Mouse (Mus musculus) CH12.LX (cell line): ENCODE data around the gene Tcp11. TPM values are rescaled to one million over a fixed set of nuclear protein-coding genes. Genes with fewer than 3 reads are reported as not detected.

ENCODE experiments used
- DNase-seq: peaks from one replicate; pipeline ENCODE4 v3.0.0-alpha.2; 2013; ENCODE audit errors: extremely low read depth
- H3K27ac ChIP-seq: 2 replicates; pipeline ENCODE4 v1.5.1; 2012; ENCODE audit warnings: low read depth, mild to moderate bottlenecking, control low read depth, moderate library complexity; ENCODE audit not compliant: insufficient read depth
- H3K27me3 ChIP-seq: replicated peaks from 2 replicates; pipeline ENCODE3; 2012; ENCODE audit warnings: inconsistent platforms
- H3K36me3 ChIP-seq, 2 experiments: replicated peaks in 1 of 2; 2 replicates each; pipeline versions ENCODE3 to v1.6.1; 2012; ENCODE audit warnings: inconsistent platforms in 1 of 2, low read length in 1 of 2, mild to moderate bottlenecking in 1 of 2, mixed read lengths in 1 of 2, moderate library complexity in 1 of 2; ENCODE audit not compliant: control insufficient read depth in 1 of 2, insufficient read depth in 1 of 2
- H3K4me1 ChIP-seq, 2 experiments: 2 replicates each; pipeline ENCODE4 v1.6.1; 2012; ENCODE audit warnings: inconsistent platforms in 1 of 2, moderate library complexity in 1 of 2; ENCODE audit not compliant: insufficient read depth in 2 of 2, control insufficient read depth in 1 of 2
- H3K4me2 ChIP-seq: 2 replicates; pipeline ENCODE4 v1.6.1; 2012; ENCODE audit warnings: low read depth, mild to moderate bottlenecking, control low read depth; ENCODE audit not compliant: poor library complexity, insufficient read depth, severe bottlenecking
- H3K4me3 ChIP-seq, 3 experiments: fragments of 150-350 bp in 1 of 3; sonication (generic) in 1 of 3; replicated peaks in 1 of 3; 2 replicates each; pipeline versions ENCODE3 to v1.5.1; 2011 to 2012; ENCODE audit warnings: low read depth in 2 of 3, low read length in 2 of 3, mild to moderate bottlenecking in 2 of 3, moderate library complexity in 2 of 3, control low read depth in 1 of 3, improper control_type of control experiment in 1 of 3, inconsistent platforms in 1 of 3, mixed read lengths in 1 of 3; ENCODE audit not compliant: poor library complexity in 1 of 3
- H3K79me2 ChIP-seq: replicated peaks from 2 replicates; pipeline ENCODE4 v1.6.1; 2012; ENCODE audit warnings: mild to moderate bottlenecking, moderate library complexity; ENCODE audit not compliant: control insufficient read depth, poor library complexity, insufficient read depth, severe bottlenecking; ENCODE audit errors: extremely low read depth
- H3K9ac ChIP-seq: 2 replicates; pipeline ENCODE4 v1.6.1; 2012; ENCODE audit warnings: low read depth, mild to moderate bottlenecking, control low read depth, moderate library complexity; ENCODE audit not compliant: insufficient read depth
- H3K9me3 ChIP-seq: replicated peaks from 2 replicates; pipeline ENCODE3; 2012; ENCODE audit warnings: low read length, inconsistent platforms, mixed read lengths
- BHLHE40 ChIP-seq: IDR thresholded peaks from 2 replicates; pipeline ENCODE4 v1.6.1; 2011; ENCODE audit warnings: mild to moderate bottlenecking, low read depth, low read length, improper control_type of control experiment
- CHD2 ChIP-seq: IDR thresholded peaks from 2 replicates; pipeline ENCODE4 v1.6.1; 2011; ENCODE audit warnings: low read length, improper control_type of control experiment
- E2F4 ChIP-seq: IDR thresholded peaks from 2 replicates; pipeline ENCODE4 v1.6.1; 2011; ENCODE audit warnings: low read depth, low read length, improper control_type of control experiment; ENCODE audit not compliant: insufficient replicate concordance
- ETS1 ChIP-seq: conservative IDR thresholded peaks from 2 replicates; pipeline ENCODE4 v1.6.1; 2012; ENCODE audit warnings: low read depth, mild to moderate bottlenecking, inconsistent platforms, low read length, improper control_type of control experiment, moderate library complexity
- HCFC1 ChIP-seq: IDR thresholded peaks from 2 replicates; pipeline ENCODE4 v1.6.1; 2012; ENCODE audit warnings: low read depth, mild to moderate bottlenecking, inconsistent platforms, low read length, improper control_type of control experiment
- IRF4 ChIP-seq: IDR thresholded peaks from 2 replicates; pipeline ENCODE4 v1.6.1; 2014; ENCODE audit warnings: low read depth, mild to moderate bottlenecking, inconsistent platforms, low read length, improper control_type of control experiment
- JUN ChIP-seq: IDR thresholded peaks from 2 replicates; pipeline ENCODE4 v1.6.1; 2011; ENCODE audit warnings: low read depth, mild to moderate bottlenecking, low read length, improper control_type of control experiment, moderate library complexity; ENCODE audit not compliant: insufficient read depth
- JUND ChIP-seq: conservative IDR thresholded peaks from 2 replicates; pipeline ENCODE4 v1.6.1; 2011; ENCODE audit warnings: low read depth, low read length, improper control_type of control experiment
- KAT2A ChIP-seq: IDR thresholded peaks from 2 replicates; pipeline ENCODE4 v1.6.1; 2012; ENCODE audit warnings: low read length, improper control_type of control experiment, inconsistent platforms; ENCODE audit not compliant: insufficient replicate concordance
- MAX ChIP-seq: IDR thresholded peaks from 2 replicates; pipeline ENCODE4 v1.6.1; 2011; ENCODE audit warnings: low read length, improper control_type of control experiment
- MEF2A ChIP-seq: IDR thresholded peaks from 2 replicates; pipeline ENCODE4 v1.6.1; 2014; ENCODE audit warnings: low read depth, mild to moderate bottlenecking, inconsistent platforms, low read length, improper control_type of control experiment, borderline replicate concordance
- MYC ChIP-seq: IDR thresholded peaks from 2 replicates; pipeline ENCODE4 v1.6.1; 2011; ENCODE audit warnings: low read depth, mild to moderate bottlenecking, improper control_type of control experiment, low read length
- POLR2A ChIP-seq: IDR thresholded peaks from 2 replicates; pipeline ENCODE4 v1.6.1; 2011; ENCODE audit warnings: low read depth, mild to moderate bottlenecking, improper control_type of control experiment, low read length
- POLR2AphosphoS2 ChIP-seq: IDR thresholded peaks from 2 replicates; pipeline ENCODE4 v1.6.1; 2011; ENCODE audit warnings: low read depth, low read length, improper control_type of control experiment
- RAD21 ChIP-seq: IDR thresholded peaks from 2 replicates; pipeline ENCODE4 v1.6.1; 2011; ENCODE audit warnings: low read depth, mild to moderate bottlenecking, low read length, improper control_type of control experiment, moderate library complexity
- TBP ChIP-seq: conservative IDR thresholded peaks from 2 replicates; pipeline ENCODE4 v1.6.1; 2011; ENCODE audit warnings: low read depth, low read length, improper control_type of control experiment
- UBTF ChIP-seq: IDR thresholded peaks from 2 replicates; pipeline ENCODE4 v1.6.1; 2012; ENCODE audit warnings: low read depth, mild to moderate bottlenecking, inconsistent platforms, low read length, improper control_type of control experiment, moderate library complexity
- USF1 ChIP-seq: IDR thresholded peaks from 2 replicates; pipeline ENCODE4 v1.6.1; 2014; ENCODE audit warnings: low read depth, mild to moderate bottlenecking, inconsistent platforms, low read length, improper control_type of control experiment
- USF2 ChIP-seq: conservative IDR thresholded peaks from 2 replicates; pipeline ENCODE4 v1.6.1; 2011; ENCODE audit warnings: low read depth, low read length, improper control_type of control experiment
- ZKSCAN1 ChIP-seq: IDR thresholded peaks from 2 replicates; pipeline ENCODE4 v1.6.1; 2012; ENCODE audit warnings: low read depth, inconsistent platforms, low read length, improper control_type of control experiment, borderline replicate concordance
- ZMIZ1 ChIP-seq: IDR thresholded peaks from 2 replicates; pipeline ENCODE4 v1.6.1; 2012; ENCODE audit warnings: low read depth, mild to moderate bottlenecking, inconsistent platforms, low read length, improper control_type of control experiment
- ZNF384 ChIP-seq: IDR thresholded peaks from 2 replicates; pipeline ENCODE4 v1.6.1; 2012; ENCODE audit warnings: low read depth, low read length, improper control_type of control experiment, inconsistent platforms
- dilution Hi-C: fragments of 300-500 bp; cut with MboI; formaldehyde crosslinking; loops from 2 replicates; pipeline ENCODE4 v1.14.3; 2020; ENCODE audit warnings: low sequenced_read_pairs; ENCODE audit not compliant: extremely low pct_unique_long_range_greater_than_20kb, extremely low pct_ligation_motif_present
- in situ Hi-C: fragments of 300-500 bp; cut with MboI; formaldehyde crosslinking; loops from 3 replicates; pipeline ENCODE4 v1.14.3; 2019; ENCODE audit warnings: low sequenced_read_pairs, low pct_ligation_motif_present, low pct_unique_long_range_greater_than_20kb, mixed read lengths
- polyA plus RNA-seq: library from polyadenylated mRNA; unstranded; fragments of >175 nt; gene quantifications from 2 replicates; pipeline ENCODE4 v1.2.1, GENCODE M21; 2012; ENCODE audit warnings: low read depth; ENCODE audit not compliant: insufficient read length
- total RNA-seq, 2 experiments: library from RNA; depleted of rRNA; stranded (reverse); fragments of 300-350 nt in 1 of 2; fragments of >200 nt in 1 of 2; gene quantifications; 2 replicates each; pipeline ENCODE4 v1.2.3; 2012 to 2014

Tcp11 gene
- total and polyA plus RNA-seq, 3 experiments = not detected

GRCm38 (mm10) chr17:28058346-28058745 lies 22.1 kb downstream of the Tcp11 start:
- no peak for DNase-seq
- dilution Hi-C loops = no loop called here
- H3K9me3 ChIP-seq = no peaks in the 10 kb centered on the region

GRCm38 (mm10) chr17:28052293-28052863 lies 28.1 kb downstream of the Tcp11 start:
- in situ Hi-C loops = no loop called here
- peaks cover 0 to 6% of the 10 kb centered on the region in 2 experiments; a peak in 2 of 4 replicates for H3K4me1 ChIP-seq
- no peaks in the 10 kb centered on the region for H3K9me3 ChIP-seq
- peaks cover 0 to 57% of the 10 kb centered on the region in 2 experiments for H3K36me3 ChIP-seq
- H3K4me2 ChIP-seq = no peak overlapping the region
- no peaks in the 10 kb centered on the region for H3K79me2 ChIP-seq
- TF ChIP-seq HCFC1 = no peak
- no peak for TF ChIP-seq JUN
- no peak for TF ChIP-seq UBTF
- TF ChIP-seq POLR2AphosphoS2 = no peak
- TF ChIP-seq JUND = no peak
- H3K27me3 ChIP-seq = no peaks in the 10 kb centered on the region
- no peak overlapping the region for H3K4me3 ChIP-seq
- dilution Hi-C loops = no loop called here
- no peak for DNase-seq
- no peak overlapping the region for H3K27ac ChIP-seq
- no peak overlapping the region for H3K9ac ChIP-seq

More at GRCm38 (mm10) chr17:28058346-28058745, 22.1 kb downstream of the Tcp11 start:
- no peak overlapping the region for H3K9ac ChIP-seq
- H3K27me3 ChIP-seq = no peaks in the 10 kb centered on the region
- in situ Hi-C loops = no loop called here
- no peak overlapping the region for H3K4me3 ChIP-seq
- peaks cover 5 to 73% of the 10 kb centered on the region in 2 experiments for H3K36me3 ChIP-seq
- TF ChIP-seq HCFC1 = no peak
- no peak for TF ChIP-seq ZMIZ1
- no peak for TF ChIP-seq MYC
- no peak for TF ChIP-seq ZNF384
- no peak for TF ChIP-seq MAX
- no peak for TF ChIP-seq RAD21
- no peak for TF ChIP-seq KAT2A
- TF ChIP-seq IRF4 = no peak
- no peaks in the 10 kb centered on the region for H3K79me2 ChIP-seq
- no peak overlapping the region for H3K27ac ChIP-seq
- H3K4me2 ChIP-seq = no peak overlapping the region
- H3K4me1 ChIP-seq = no peaks in the 10 kb centered on the region

GRCm38 (mm10) chr17:28050210-28050609 lies 30.2 kb downstream of the Tcp11 start:
- Histone ChIP-seq H3K9me3 (no peaks in the 10 kb centered on the region), H3K4me3 (no peak overlapping the region), H3K4me2 (no peak overlapping the region), H3K79me2 (no peaks in the 10 kb centered on the region), H3K27ac (no peak overlapping the region), H3K27me3 (no peaks in the 10 kb centered on the region), H3K9ac (no peak overlapping the region), H3K4me1 (peaks cover 0 to 6% of the 10 kb centered on the region in 2 experiments; a peak in 2 of 4 replicates), H3K36me3 (peaks cover 0 to 56% of the 10 kb centered on the region in 2 experiments)
- TF ChIP-seq ETS1 = no peak
- TF ChIP-seq ZKSCAN1 = no peak
- no peak for TF ChIP-seq CHD2
- TF ChIP-seq USF2 = no peak
- no peak for TF ChIP-seq MEF2A
- TF ChIP-seq ZNF384 = no peak
- no peak for TF ChIP-seq TBP
- TF ChIP-seq POLR2A = no peak
- no peak for TF ChIP-seq E2F4
- no peak for TF ChIP-seq BHLHE40
- no peak for TF ChIP-seq POLR2AphosphoS2
- no peak for TF ChIP-seq USF1
- no peak for TF ChIP-seq UBTF
- no peak for TF ChIP-seq KAT2A
- in situ Hi-C loops (no loop called here), dilution Hi-C loops (no loop called here)
- no peak for DNase-seq
